In genomic region chr7:75854231-75854925, GRCm38 (mm10) we compare ENCODE assay signal across 8 mouse cellular contexts. TPM values are rescaled to one million over a fixed set of nuclear protein-coding genes. Genes with fewer than 3 reads are reported as not detected.
DNase-seq lines count a peak whose midpoint lies in the region; ATAC-seq lines count a peak whose summit lies in the region.

No protein-coding gene starts in this region.

- H3K79me2 ChIP-seq in macrophage (ENCODE audit: inconsistent target) = peaks cover 94% of the 10 kb centered on the region

- H3K4me1 ChIP-seq in heart, embryonic 12.5 days (replicated peaks) = peaks cover 56% of the 10 kb centered on the region
- H3K4me1 ChIP-seq in hindbrain, embryonic 15.5 days (replicated peaks) = peaks cover 61% of the 10 kb centered on the region
- H3K4me1 ChIP-seq in intestine, embryonic 15.5 days (replicated peaks) = peaks cover 23% of the 10 kb centered on the region

- DNase-seq in heart, postnatal 4 days = no peak
- peak; percentile 77 for DNase-seq in cerebellum, postnatal 14 days
- no peak for DNase-seq in thymus, postnatal 36 days
- no peak for DNase-seq in adrenal gland, postnatal 4 days (ENCODE audit: low spot score in 2 of 2)

- no peak overlapping the region; the same call in 1 of the 2 replicates for H3K4me2 ChIP-seq in heart, embryonic 12.5 days
- peak overlapping the region; percentile 21; the same call in 1 of the 2 replicates for H3K4me2 ChIP-seq in hindbrain, embryonic 15.5 days
- no peak overlapping the region for H3K4me2 ChIP-seq in intestine, embryonic 15.5 days (replicated peaks)

- H3K4me3 ChIP-seq in heart, embryonic 12.5 days = no peak overlapping the region
- H3K4me3 ChIP-seq in hindbrain, embryonic 15.5 days = no peak overlapping the region
- no peak overlapping the region for H3K4me3 ChIP-seq in macrophage (ENCODE audit: inconsistent target)
- H3K4me3 ChIP-seq in intestine, embryonic 15.5 days (replicated peaks) = no peak overlapping the region

- H3K9ac ChIP-seq in heart, embryonic 12.5 days = 0 out of 2 replicates have a peak overlapping the region, but pooled peaks have one; percentile 12
- H3K9ac ChIP-seq in hindbrain, embryonic 15.5 days = no peak overlapping the region
- H3K9ac ChIP-seq in intestine, embryonic 15.5 days = no peak overlapping the region

- no peaks in the 10 kb centered on the region for H3K27me3 ChIP-seq in heart, embryonic 12.5 days (replicated peaks)
- H3K27me3 ChIP-seq in hindbrain, embryonic 15.5 days = no peaks in the 10 kb centered on the region
- no peaks in the 10 kb centered on the region for H3K27me3 ChIP-seq in intestine, embryonic 15.5 days (replicated peaks)

- peaks cover 3% of the 10 kb centered on the region for H3K36me3 ChIP-seq in heart, embryonic 12.5 days
- H3K36me3 ChIP-seq in hindbrain, embryonic 15.5 days = no peaks in the 10 kb centered on the region
- no peaks in the 10 kb centered on the region; the same call in 1 of the 2 replicates for H3K36me3 ChIP-seq in macrophage (ENCODE audit: inconsistent target)
- no peaks in the 10 kb centered on the region for H3K36me3 ChIP-seq in intestine, embryonic 15.5 days

- ATAC-seq in heart, embryonic 12.5 days (ENCODE audit: insufficient number of reproducible peaks, low FRiP score) = no peak
- no peak for ATAC-seq in hindbrain, embryonic 15.5 days (ENCODE audit: low FRiP score, low read depth)
- ATAC-seq in intestine, embryonic 15.5 days = no peak

- peak overlapping the region; percentile 26 for H3K27ac ChIP-seq in heart, embryonic 12.5 days (ENCODE audit: poor library complexity, severe bottlenecking)
- peak overlapping the region; percentile 75 for H3K27ac ChIP-seq in hindbrain, embryonic 15.5 days (replicated peaks)
- 0 out of 2 replicates have a peak overlapping the region, but pooled peaks have one; percentile 19 for H3K27ac ChIP-seq in macrophage
- H3K27ac ChIP-seq in intestine, embryonic 15.5 days = no peak overlapping the region

- H3K9me3 ChIP-seq in heart, embryonic 12.5 days (replicated peaks) = no peaks in the 10 kb centered on the region
- no peaks in the 10 kb centered on the region for H3K9me3 ChIP-seq in hindbrain, embryonic 15.5 days
- no peaks in the 10 kb centered on the region for H3K9me3 ChIP-seq in intestine, embryonic 15.5 days

- WGBS in heart, embryonic 12.5 days = 44% methylated on average over 6 of the region's 6 CpGs
- WGBS in hindbrain, embryonic 15.5 days = 21% methylated on average over 6 of the region's 6 CpGs
- 82% methylated on average over 6 of the region's 6 CpGs for WGBS in macrophage (ENCODE audit: missing documents)
- WGBS in intestine, embryonic 15.5 days = 62% methylated on average over 6 of the region's 6 CpGs

RNA-seq across cellular contexts. Expression of gene Klhl25, which starts 6.3 kb away (rescaled TPM):
- polyA plus RNA-seq in heart, embryonic 12.5 days (2016; fragmentation: Nextera tagmentation; extraction: Ambion mirVana) = 11.6 and 12.0 TPM in 2 replicates
- 10 to 100 TPM in 1 of 2 experiments, 1 to 10 TPM in 1; 9.6 to 12.2 TPM for total RNA-seq in heart, postnatal 4 days (2021)
- 26.9 and 32.6 TPM in 2 replicates for polyA plus RNA-seq in hindbrain, embryonic 15.5 days (2015; fragmentation: Nextera tagmentation; extraction: Ambion mirVana)
- 100 to 1,000 TPM in 5 of 26 experiments, 10 to 100 TPM in 18, 1 to 10 TPM in 3; 7.8 to 337 (median 23.7) TPM for total RNA-seq in macrophage (2018; cell fraction: chromatin; rRNA removed)
- total RNA-seq in macrophage (2018; cell fraction: cytosol; rRNA removed) = 10 to 100 TPM in 15 of 26 experiments, 1 to 10 TPM in 11; 6.3 to 85.8 (median 10.7) TPM
- 100 to 1,000 TPM in 5 of 26 experiments, 10 to 100 TPM in 20, 1 to 10 TPM in 1; 5.2 to 194 (median 24.0) TPM for total RNA-seq in macrophage (2018; cell fraction: nucleus; rRNA removed)
- polyA plus RNA-seq in macrophage (2018) = 4.5 to 9.8 TPM (median 9.4 TPM) in 3 replicates
- 10.2 and 11.9 TPM in 2 replicates for polyA plus RNA-seq in intestine, embryonic 15.5 days (2015; fragmentation: Nextera tagmentation; extraction: Ambion mirVana)
- total RNA-seq in adrenal gland, postnatal 4 days (2021) = 10 to 100 TPM; 15.7 to 18.4 TPM

Comparison
In these comparisons a context has a peak if more than half of its experiments do, and no peak if none do; other contexts are left out.
1. DNase-seq: peak in cerebellum, postnatal 14 days (2 of 2); none in heart, postnatal 4 days (single experiment), thymus, postnatal 36 days (0 of 2) and adrenal gland, postnatal 4 days (0 of 2).